Mouse (Mus musculus): ENCODE results near the gene Als2cr12.
"Not testable (repeated sequence)": the region's sequence is repeated elsewhere in the genome, so short reads cannot be mapped to it uniquely, and the experiment has no call there.

Gene Als2cr12

GRCm38 (mm10) chr1:58695810-58696209 is at the start of gene Als2cr12:
Gene Als2cr12 (minus strand): TSS chr1:58695989.
- not testable (repeated sequence) for DNase-seq (ENCODE audit: low read depth, low spot score)

- no peak for DNase-seq (ENCODE audit: low read depth, low spot score)
Measured at GRCm38 (mm10) chr1:58744645-58745044, 48.9 kb upstream of the Als2cr12 start.

GRCm38 (mm10) chr1:58743252-58743651 is 47.5 kb upstream of the Als2cr12 start:
- no peak for DNase-seq (ENCODE audit: low read depth, low spot score)

- no peak for DNase-seq (ENCODE audit: low read depth, low spot score)
Measured at GRCm38 (mm10) chr1:58742571-58743021, 46.8 kb upstream of the Als2cr12 start.

GRCm38 (mm10) chr1:58739529-58739928 is 43.7 kb upstream of the Als2cr12 start:
- no peak for DNase-seq (ENCODE audit: low read depth, low spot score)

GRCm38 (mm10) chr1:58736968-58737367 is 41.2 kb upstream of the Als2cr12 start:
- no peak for DNase-seq (ENCODE audit: low read depth, low spot score)

- no peak for DNase-seq (ENCODE audit: low read depth, low spot score)
Measured at GRCm38 (mm10) chr1:58735962-58736361, 40.2 kb upstream of the Als2cr12 start.

GRCm38 (mm10) chr1:58734043-58734920 is 38.5 kb upstream of the Als2cr12 start:
- no peak for DNase-seq (ENCODE audit: low read depth, low spot score)

- DNase-seq (ENCODE audit: low read depth, low spot score) = no peak
Measured at GRCm38 (mm10) chr1:58733636-58734035, 37.8 kb upstream of the Als2cr12 start.

GRCm38 (mm10) chr1:58728590-58728868 is 32.7 kb upstream of the Als2cr12 start:
- DNase-seq (ENCODE audit: low read depth, low spot score) = no peak

GRCm38 (mm10) chr1:58727747-58728589 is 32.2 kb upstream of the Als2cr12 start:
- DNase-seq (ENCODE audit: low read depth, low spot score) = no peak

- no peak for DNase-seq (ENCODE audit: low read depth, low spot score)
Measured at GRCm38 (mm10) chr1:58727019-58727746, 31.4 kb upstream of the Als2cr12 start.

- no peak for DNase-seq (ENCODE audit: low read depth, low spot score)
Measured at GRCm38 (mm10) chr1:58725767-58726166, 30.0 kb upstream of the Als2cr12 start.

- no peak for DNase-seq (ENCODE audit: low read depth, low spot score)
Measured at GRCm38 (mm10) chr1:58725095-58725494, 29.3 kb upstream of the Als2cr12 start.

- DNase-seq (ENCODE audit: low read depth, low spot score) = no peak
Measured at GRCm38 (mm10) chr1:58724533-58724932, 28.7 kb upstream of the Als2cr12 start.

GRCm38 (mm10) chr1:58723809-58724405 is 28.1 kb upstream of the Als2cr12 start:
- DNase-seq (ENCODE audit: low read depth, low spot score) = no peak

GRCm38 (mm10) chr1:58723062-58723808 is 27.4 kb upstream of the Als2cr12 start:
- no peak for DNase-seq (ENCODE audit: low read depth, low spot score)

GRCm38 (mm10) chr1:58722115-58722938 is 26.5 kb upstream of the Als2cr12 start:
- DNase-seq (ENCODE audit: low read depth, low spot score) = no peak

- DNase-seq (ENCODE audit: low read depth, low spot score) = no peak
Measured at GRCm38 (mm10) chr1:58720988-58721387, 25.2 kb upstream of the Als2cr12 start.

GRCm38 (mm10) chr1:58720090-58720489 is 24.3 kb upstream of the Als2cr12 start:
- DNase-seq (ENCODE audit: low read depth, low spot score) = no peak
